8 mouse cellular contexts compared by ENCODE assay signal in genomic region chr9:57629118-57629874, GRCm38 (mm10). TPM values are rescaled to one million over a fixed set of nuclear protein-coding genes. Genes with fewer than 3 reads are reported as not detected.
DNase-seq lines count a peak whose midpoint lies in the region; ATAC-seq lines count a peak whose summit lies in the region.

No protein-coding gene starts in this region.

- no peak overlapping the region for H3K27ac ChIP-seq in limb, embryonic 15.5 days
- H3K27ac ChIP-seq in midbrain, embryonic 16.5 days (ENCODE audit: low read length): peak overlapping the region; percentile 34; the same call in 1 of the 2 replicates

- H3K9me3 ChIP-seq in limb, embryonic 15.5 days: no peaks in the 10 kb centered on the region
- H3K9me3 ChIP-seq in midbrain, embryonic 16.5 days (replicated peaks; ENCODE audit: control insufficient read depth, low read length, poor library complexity, severe bottlenecking): no peaks in the 10 kb centered on the region

- peaks cover 72% of the 10 kb centered on the region for H3K36me3 ChIP-seq in limb, embryonic 15.5 days
- H3K36me3 ChIP-seq in midbrain, embryonic 16.5 days (ENCODE audit: control insufficient read depth, insufficient read depth, low read length): peaks cover 48% of the 10 kb centered on the region

- peak; percentile 81 for DNase-seq in layer of hippocampus, adult 11-12 months (ENCODE audit: low spot score)
- DNase-seq in layer of hippocampus, adult 9-10 months (ENCODE audit: low spot score): no peak
- peak; percentile 64 for DNase-seq in embryo, embryonic 9.5 days (ENCODE audit: extremely low spot score)
- DNase-seq in heart, adult 18-20 months: peak; percentile 78 to 92
- DNase-seq in kidney, adult 18-20 months: peak; percentile 80
- DNase-seq in spleen, postnatal 36 days (ENCODE audit: low spot score in 2 of 2): peak; percentile 67 to 74

- no peak overlapping the region for H3K4me2 ChIP-seq in limb, embryonic 15.5 days
- H3K4me2 ChIP-seq in midbrain, embryonic 16.5 days (ENCODE audit: low read length): no peak overlapping the region

- H3K27me3 ChIP-seq in limb, embryonic 15.5 days: no peaks in the 10 kb centered on the region
- no peaks in the 10 kb centered on the region for H3K27me3 ChIP-seq in midbrain, embryonic 16.5 days (ENCODE audit: control insufficient read depth, insufficient read depth, low read depth, low read length)

- WGBS in limb, embryonic 15.5 days: 64% methylated on average over 14 of the region's 14 CpGs
- 77% methylated on average over 14 of the region's 14 CpGs for WGBS in midbrain, embryonic 16.5 days

- peaks cover 15% of the 10 kb centered on the region for H3K4me1 ChIP-seq in limb, embryonic 15.5 days
- 0 out of 2 replicates have a peak, but pooled peaks cover 6% of the 10 kb centered on the region for H3K4me1 ChIP-seq in midbrain, embryonic 16.5 days (ENCODE audit: control insufficient read depth, insufficient read depth, low read length)

- H3K4me3 ChIP-seq in limb, embryonic 15.5 days: no peak overlapping the region
- H3K4me3 ChIP-seq in midbrain, embryonic 16.5 days (ENCODE audit: low read depth, low read length): no peak overlapping the region

- peak; percentile 31; the same call in 1 of the 2 replicates for ATAC-seq in limb, embryonic 15.5 days (ENCODE audit: insufficient number of reproducible peaks, low FRiP score, low TSS enrichment, low read depth)
- peak; percentile 64 for ATAC-seq in midbrain, embryonic 16.5 days

- no peak overlapping the region for H3K9ac ChIP-seq in limb, embryonic 15.5 days
- no peak overlapping the region for H3K9ac ChIP-seq in midbrain, embryonic 16.5 days (ENCODE audit: low read depth, low read length)

RNA-seq across cellular contexts. Expression of gene Lman1l, which starts 8.7 kb away (rescaled TPM):
- total RNA-seq in heart, adult 18-20 months (2021): under 1 TPM; 0.15 to 0.23 TPM
- not detected in 2 replicates for polyA plus RNA-seq in limb, embryonic 15.5 days (2015; fragmentation: Nextera tagmentation; extraction: Ambion mirVana)
- polyA plus RNA-seq in midbrain, embryonic 16.5 days (2015; fragmentation: Nextera tagmentation; extraction: Ambion mirVana): not detected in 2 replicates

RNA-seq across cellular contexts. Expression of gene Cplx3, which starts 23.2 kb away (rescaled TPM):
- total RNA-seq in heart, adult 18-20 months (2021): not detected
- 0.36 TPM in 1 of 2 replicates, not detected in the other for polyA plus RNA-seq in limb, embryonic 15.5 days (2015; fragmentation: Nextera tagmentation; extraction: Ambion mirVana)
- polyA plus RNA-seq in midbrain, embryonic 16.5 days (2015; fragmentation: Nextera tagmentation; extraction: Ambion mirVana): 0.46 and 1.3 TPM in 2 replicates

RNA-seq across cellular contexts. Expression of gene Csk, which starts 24.1 kb away (rescaled TPM):
- total RNA-seq in heart, adult 18-20 months (2021): 10 to 100 TPM; 23.7 to 30.6 TPM
- 24.2 and 29.0 TPM in 2 replicates for polyA plus RNA-seq in limb, embryonic 15.5 days (2015; fragmentation: Nextera tagmentation; extraction: Ambion mirVana)
- 38.2 and 39.2 TPM in 2 replicates for polyA plus RNA-seq in midbrain, embryonic 16.5 days (2015; fragmentation: Nextera tagmentation; extraction: Ambion mirVana)

RNA-seq across cellular contexts. Expression of gene Ulk3, which starts 40.0 kb away (rescaled TPM):
- total RNA-seq in heart, adult 18-20 months (2021): 1 to 10 TPM; 8.6 to 9.3 TPM
- 21.2 and 23.2 TPM in 2 replicates for polyA plus RNA-seq in limb, embryonic 15.5 days (2015; fragmentation: Nextera tagmentation; extraction: Ambion mirVana)
- polyA plus RNA-seq in midbrain, embryonic 16.5 days (2015; fragmentation: Nextera tagmentation; extraction: Ambion mirVana): 29.5 and 38.3 TPM in 2 replicates

RNA-seq across cellular contexts. Expression of gene Cyp1a2, which starts 54.2 kb away (rescaled TPM):
- not detected for total RNA-seq in heart, adult 18-20 months (2021)
- polyA plus RNA-seq in limb, embryonic 15.5 days (2015; fragmentation: Nextera tagmentation; extraction: Ambion mirVana): not detected in 2 replicates
- not detected in 2 replicates for polyA plus RNA-seq in midbrain, embryonic 16.5 days (2015; fragmentation: Nextera tagmentation; extraction: Ambion mirVana)
